Mouse (Mus musculus) G1E-ER4 (cell line): ENCODE measurements around the gene Phf14. TPM values are rescaled to one million over a fixed set of nuclear protein-coding genes. Genes with fewer than 3 reads are reported as not detected.
A peak's percentile ranks its signal among the peaks of the same experiment; 100 is the strongest.

Experiments used
- GATA1 ChIP-seq: IDR thresholded peaks from one replicate; pipeline ENCODE4 v1.8.0; 2012; ENCODE audit warnings: low read length, inconsistent platforms
- polyA plus RNA-seq: library from polyadenylated mRNA; stranded (reverse); fragments of >175 nt; gene quantifications from 2 replicates; pipeline ENCODE4 v1.2.3, GENCODE M21; 2012

Phf14 gene
- 15.3 and 20.0 TPM in 2 replicates for polyA plus RNA-seq

DNA sequence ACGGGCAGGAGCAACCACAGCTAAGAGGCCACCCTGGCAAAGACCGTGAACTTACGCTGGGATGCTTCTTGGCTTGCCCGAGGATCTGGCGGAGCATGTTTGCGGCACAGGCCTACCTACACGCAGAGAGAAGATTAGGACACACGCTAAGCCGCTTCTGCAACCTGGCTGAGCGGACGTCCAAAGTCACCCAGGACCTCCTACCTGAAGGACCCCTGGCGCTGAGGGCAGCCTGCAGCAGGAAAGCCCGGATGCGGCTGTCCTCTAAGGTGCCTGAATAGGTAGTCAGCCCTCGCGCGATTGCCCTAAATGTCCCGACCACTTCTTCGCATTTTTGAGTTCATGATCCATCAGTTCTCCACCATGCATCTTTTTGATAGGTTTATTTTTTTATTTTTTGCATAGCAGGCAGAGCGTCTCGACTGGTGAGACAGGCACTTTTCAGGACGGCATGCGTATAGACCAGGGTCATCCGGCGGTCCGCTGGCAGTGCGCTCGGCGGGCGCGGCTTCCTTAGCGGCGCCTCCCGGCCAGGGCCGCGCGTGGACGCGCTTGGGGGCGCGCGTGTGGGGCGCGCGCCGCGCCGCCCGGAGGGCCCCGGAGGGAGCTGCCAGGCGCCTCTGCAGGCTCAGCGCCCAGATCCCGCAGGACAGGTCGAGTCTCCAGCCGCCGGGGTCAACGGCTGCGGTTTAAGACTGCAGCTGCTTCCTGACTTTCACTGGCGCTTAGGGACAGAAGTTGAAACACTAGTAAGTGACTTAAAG is at the start of gene Phf14, which contains the start of gene Ndufa4:
Gene Phf14, plus strand, starts transcription at position 541 of the 764 bp plus-strand sequence.
Gene Ndufa4, minus strand, starts transcription at position 229 of the 764 bp plus-strand sequence.
- TF ChIP-seq GATA1, result no peak

GRCm38 (mm10) chr6:11900809-11901310 is 6.7 kb upstream of the Phf14 start:
- TF ChIP-seq GATA1, result no peak

- no peak for TF ChIP-seq GATA1
Observed at GRCm38 (mm10) chr6:11906890-11907268, 730 bp upstream of the Phf14 start.

- TF ChIP-seq GATA1, result no peak
Observed at GRCm38 (mm10) chr6:11908170-11908569, 561 bp downstream of the Phf14 start.

DNA sequence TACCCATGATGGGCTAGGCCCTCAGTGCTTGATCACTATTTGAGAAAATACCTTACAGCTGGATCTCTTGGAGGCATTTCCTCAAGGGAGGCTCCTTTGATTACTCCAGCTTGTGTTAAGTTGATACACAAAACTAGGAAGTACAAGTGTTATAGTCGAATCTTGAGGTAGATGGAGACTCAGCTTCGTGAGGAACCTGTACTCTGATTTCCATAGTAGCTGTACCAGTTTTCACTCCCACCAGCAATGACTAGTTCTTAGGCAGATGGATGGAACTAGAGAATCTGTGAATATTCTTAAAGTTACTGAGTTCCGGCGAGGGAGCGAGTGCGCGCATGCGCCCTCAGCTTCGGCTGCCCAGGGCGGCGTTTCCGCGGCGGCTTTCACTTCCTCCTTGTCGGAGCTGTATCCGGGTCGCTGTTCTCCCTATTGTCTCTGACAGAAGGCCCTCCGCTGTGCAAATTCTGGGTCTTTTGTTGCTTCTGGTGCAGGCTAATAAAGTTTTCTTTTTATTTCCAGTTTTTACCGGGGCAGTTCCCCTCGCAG is 18.0 kb downstream of the Phf14 start:
- no peak for TF ChIP-seq GATA1

GRCm38 (mm10) chr6:11926082-11926595 is 18.5 kb downstream of the Phf14 start:
- no peak for TF ChIP-seq GATA1

- TF ChIP-seq GATA1, result no peak
Observed at GRCm38 (mm10) chr6:11927485-11927884, 19.9 kb downstream of the Phf14 start.

DNA sequence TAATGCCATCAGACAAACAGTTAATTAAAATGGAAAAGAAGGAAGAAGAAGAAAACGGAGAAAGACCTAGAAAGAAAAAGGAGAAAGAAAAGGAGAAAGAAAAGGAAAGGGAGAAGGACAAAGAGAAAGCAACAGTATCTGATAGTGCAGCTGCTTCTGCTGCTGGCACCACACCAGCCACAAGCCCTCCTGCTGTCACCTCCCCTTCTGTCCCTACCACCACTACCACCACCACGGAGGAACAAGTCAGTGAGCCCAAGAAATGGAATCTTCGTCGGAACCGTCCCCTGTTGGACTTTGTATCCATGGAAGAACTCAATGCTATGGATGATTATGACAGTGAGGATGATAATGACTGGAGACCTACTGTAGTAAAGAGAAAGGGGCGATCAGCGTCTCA is 25.8 kb downstream of the Phf14 start:
- TF ChIP-seq GATA1, result no peak

DNA sequence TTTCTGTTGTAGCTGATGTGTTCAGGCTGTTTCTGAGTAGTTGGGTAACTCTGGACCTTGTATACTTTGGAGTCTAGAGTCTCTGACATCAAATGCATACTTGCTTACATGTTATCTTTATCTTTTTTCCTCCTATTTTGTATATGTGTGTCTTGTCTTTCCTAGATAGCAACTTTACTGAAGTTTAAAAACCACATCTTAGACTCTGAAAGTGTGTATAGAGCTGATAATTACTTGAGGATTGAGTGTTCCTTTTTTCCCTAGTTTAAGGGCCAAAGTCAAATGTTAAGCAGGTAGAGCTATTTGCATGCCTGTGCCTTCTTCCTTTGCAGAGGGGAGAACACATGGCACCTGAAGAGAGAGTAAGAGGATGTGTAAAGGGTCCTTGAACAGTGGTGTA is 33.3 kb downstream of the Phf14 start:
- TF ChIP-seq GATA1, result peak; percentile 85

DNA sequence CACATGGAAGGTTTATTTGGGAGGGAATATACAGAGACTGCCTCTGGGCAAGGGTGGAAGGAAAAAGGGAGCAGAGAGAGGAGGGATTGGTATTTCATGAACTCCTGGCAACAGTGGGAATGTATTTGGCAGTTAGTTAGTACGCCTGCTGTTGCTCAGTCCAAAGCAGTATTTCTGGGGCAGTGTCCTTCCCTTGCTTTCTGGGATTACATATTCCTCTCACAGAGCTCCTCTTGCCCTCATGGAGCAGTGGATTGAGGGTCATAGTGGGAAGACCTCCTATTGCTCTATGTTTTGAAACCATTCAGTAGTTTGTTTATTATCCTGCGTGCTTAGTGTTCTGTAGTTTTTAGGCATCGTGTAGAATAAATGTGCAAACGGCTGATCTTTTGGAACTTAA is 34.5 kb downstream of the Phf14 start:
- no peak for TF ChIP-seq GATA1

DNA sequence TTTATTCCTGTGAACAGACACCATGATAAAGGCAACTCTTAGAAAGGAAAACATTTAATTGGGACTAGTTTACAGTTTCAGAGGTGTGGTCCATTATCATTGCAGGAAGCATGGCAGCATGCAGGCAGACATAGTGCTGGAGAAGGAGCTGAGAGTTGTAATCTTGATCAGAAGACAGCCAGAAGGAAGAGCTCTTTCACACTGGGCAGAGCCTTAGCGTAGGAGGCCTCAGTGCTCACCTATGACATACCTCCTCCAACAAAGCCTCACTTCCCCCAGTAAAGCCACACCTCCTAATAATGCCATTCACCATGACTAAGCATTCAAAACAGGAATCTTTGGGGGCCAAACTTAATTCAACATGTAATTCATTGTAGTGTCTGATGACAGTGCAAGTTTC is 40.5 kb downstream of the Phf14 start:
- TF ChIP-seq GATA1, result no peak

DNA sequence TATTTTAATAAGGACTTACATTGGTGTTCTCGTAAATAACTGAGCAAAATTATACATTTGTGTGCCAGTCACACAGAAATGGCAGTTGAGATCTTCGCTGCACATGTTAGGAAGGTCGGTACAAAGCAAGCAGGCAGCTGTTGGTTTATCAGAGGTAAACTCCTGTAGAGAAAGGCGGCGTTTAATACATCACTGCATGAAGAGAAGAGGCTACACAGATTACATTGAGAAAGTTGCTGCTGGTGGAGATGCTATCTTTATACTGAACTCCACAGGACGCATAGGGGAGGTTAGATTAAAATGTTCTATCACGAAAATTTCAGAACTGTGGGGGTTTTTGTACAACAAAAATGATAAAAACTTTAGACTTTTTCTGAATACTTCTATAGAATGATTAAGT is 52.6 kb downstream of the Phf14 start:
- no peak for TF ChIP-seq GATA1

- TF ChIP-seq GATA1, result no peak
Observed at GRCm38 (mm10) chr6:11993782-11994181, 86.2 kb downstream of the Phf14 start.

- TF ChIP-seq GATA1, result no peak
Observed at GRCm38 (mm10) chr6:11998576-11998975, 91.0 kb downstream of the Phf14 start.

DNA sequence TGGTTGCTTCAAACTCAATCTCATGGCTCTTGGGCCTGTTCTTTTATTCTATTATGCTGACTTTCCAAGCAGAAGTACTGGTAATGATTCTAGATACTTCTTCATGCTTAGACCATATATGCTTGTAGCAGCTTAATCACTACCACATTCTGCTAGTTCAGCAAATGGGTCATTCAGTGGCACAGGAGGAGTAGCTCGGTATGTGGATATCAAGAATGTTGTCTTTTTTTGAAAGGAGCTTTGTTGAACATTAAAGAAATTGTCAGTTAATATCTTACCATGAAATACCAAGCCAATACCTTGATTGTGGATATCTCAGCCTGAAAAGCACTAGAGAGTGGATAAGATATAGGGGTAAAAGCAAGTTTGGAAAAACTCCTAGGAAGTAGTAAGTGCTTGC is 91.9 kb downstream of the Phf14 start:
- TF ChIP-seq GATA1, result no peak

GRCm38 (mm10) chr6:12005455-12005854 is 97.8 kb downstream of the Phf14 start:
- no peak for TF ChIP-seq GATA1

GRCm38 (mm10) chr6:12006001-12006400 is 98.4 kb downstream of the Phf14 start:
- no peak for TF ChIP-seq GATA1
